Mouse (Mus musculus): ENCODE measurements around the gene Abhd2.

GRCm38 (mm10) chr7:79313519-79314059 lies 40.6 kb downstream of the Abhd2 start:
- no peak for TF ChIP-seq CTCF (IDR thresholded peaks at IDR 0.05; ENCODE audit: extremely low read depth, insufficient read depth, low read length)
- no peak for TF ChIP-seq POLR2A (IDR thresholded peaks at IDR 0.05; ENCODE audit: extremely low read depth, insufficient read depth, low read length)
